26 mouse cellular contexts compared by ENCODE assay signal in the genomic region with DNA sequence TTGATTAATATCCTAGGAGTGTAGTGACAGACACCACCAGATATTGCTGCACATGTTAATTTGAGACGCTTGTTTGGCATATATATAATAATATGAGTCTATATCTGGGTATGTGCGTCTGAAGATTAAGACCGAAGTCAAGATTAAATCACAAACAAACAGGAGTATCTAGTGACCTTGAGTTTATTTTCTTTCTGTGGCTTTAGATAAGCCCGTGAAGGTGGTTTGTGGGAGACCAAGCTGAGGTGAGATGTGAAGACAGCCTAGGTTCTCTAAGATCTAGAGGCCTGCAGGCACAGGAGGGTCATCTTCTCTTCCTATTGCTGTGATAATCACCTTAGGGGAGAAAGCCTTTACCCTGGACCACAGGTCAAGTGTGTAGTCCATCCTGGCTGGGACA. TPM values are rescaled to one million over a fixed set of nuclear protein-coding genes. Genes with fewer than 3 reads are reported as not detected.
DNase-seq lines count a peak whose midpoint lies in the region; ATAC-seq lines count a peak whose summit lies in the region.
"Had no signal": no experiment of that assay in that cellular context is flagged by ENCODE, and none has a peak within 500 bp of the region (broad histone marks: within the 10 kb centered on the region; RNA-seq: fewer than 3 reads in every experiment).

No protein-coding gene starts in this region.

- H3K4me1 ChIP-seq in heart, embryonic 10.5 days, result peaks cover 69% of the 10 kb centered on the region
- H3K4me1 ChIP-seq in megakaryocyte, embryonic 14.5 days, result peaks cover 96% of the 10 kb centered on the region
- peaks cover 100% of the 10 kb centered on the region for H3K4me1 ChIP-seq in liver, embryonic 13.5 days (replicated peaks)

- 44% methylated on average over 4 of the region's 4 CpGs for whole genome bisulfite sequencing in heart, embryonic 10.5 days
- 16% methylated on average over 4 of the region's 4 CpGs for WGBS in liver, embryonic 13.5 days (ENCODE audit: insufficient replicate concordance)

- H3K27ac ChIP-seq in heart, embryonic 10.5 days, result peak overlapping the region; percentile 18; the same call in 1 of the 2 replicates
- peak overlapping the region; percentile 91 for H3K27ac ChIP-seq in liver, embryonic 13.5 days
- H3K27ac ChIP-seq: embryonic facial prominence, embryonic 13.5 days; forebrain, embryonic 12.5 days; heart, adult 2 months; heart, embryonic 15.5 days; hindbrain, embryonic 14.5 days had no signal

- no peak for ATAC-seq in megakaryocyte, adult 5-6 weeks (ENCODE audit: poor library complexity, severe bottlenecking)
- peak; percentile 2; the same call in 1 of the 2 replicates for ATAC-seq in liver, embryonic 13.5 days (ENCODE audit: low read depth)
- ATAC-seq in megakaryocyte-erythroid progenitor cell, adult 5-6 weeks (replicated peaks; ENCODE audit: low FRiP score, low TSS enrichment, poor library complexity, severe bottlenecking), result peak; percentile 42
- no peak for ATAC-seq in activated CD4-positive, CD25-positive, alpha-beta regulatory T cell, adult 4 months
- ATAC-seq: intestine, postnatal 0 days had no signal

- H3K36me3 ChIP-seq in heart, embryonic 10.5 days, result no peaks in the 10 kb centered on the region
- H3K36me3 ChIP-seq in megakaryocyte, embryonic 14.5 days (replicated peaks; ENCODE audit: low read length), result peaks cover 74% of the 10 kb centered on the region
- no peaks in the 10 kb centered on the region for H3K36me3 ChIP-seq in liver, embryonic 13.5 days
- H3K36me3 ChIP-seq: embryonic facial prominence, embryonic 13.5 days; forebrain, embryonic 12.5 days; heart, embryonic 15.5 days had no signal

- no peaks in the 10 kb centered on the region for H3K27me3 ChIP-seq in heart, embryonic 10.5 days (ENCODE audit: insufficient read depth, poor library complexity, severe bottlenecking)
- H3K27me3 ChIP-seq in megakaryocyte, embryonic 14.5 days (replicated peaks), result no peaks in the 10 kb centered on the region
- no peaks in the 10 kb centered on the region for H3K27me3 ChIP-seq in liver, embryonic 13.5 days
- H3K27me3 ChIP-seq: embryonic facial prominence, embryonic 13.5 days; forebrain, embryonic 12.5 days; heart, embryonic 15.5 days had no signal

- H3K4me2 ChIP-seq in liver, embryonic 13.5 days, result peak overlapping the region; percentile 50
- H3K4me2 ChIP-seq: embryonic facial prominence, embryonic 13.5 days; forebrain, embryonic 12.5 days; heart, embryonic 15.5 days; hindbrain, embryonic 14.5 days had no signal

- H3K9ac ChIP-seq in liver, embryonic 13.5 days, result peak overlapping the region; percentile 69
- H3K9ac ChIP-seq: embryonic facial prominence, embryonic 13.5 days; forebrain, embryonic 12.5 days; heart, embryonic 15.5 days; hindbrain, embryonic 14.5 days had no signal

- no peak for DNase-seq in heart, embryonic 10.5 days (ENCODE audit: low spot score)
- no peak for DNase-seq in heart, postnatal 4 days
- no peak for DNase-seq in liver, embryonic 13.5 days
- no peak for DNase-seq in retina, embryonic 14.5 days (ENCODE audit: low spot score)
- DNase-seq: adrenal gland, postnatal 25 days; cerebellum, adult 11-12 months; cerebellum, adult 9-11 months; gastrocnemius, postnatal 25 days; heart, adult 2 months; heart, postnatal 36 days; kidney, adult 9 months; kidney, postnatal 14 days; lung, postnatal 36 days; midbrain, embryonic 14.5 days; retina, postnatal 1 day; right cerebral cortex, postnatal 14 days; thymus, postnatal 14 days had no signal

- H3K4me3 ChIP-seq in heart, embryonic 10.5 days, result no peak overlapping the region
- H3K4me3 ChIP-seq in megakaryocyte, embryonic 14.5 days (replicated peaks), result peak overlapping the region; percentile 76
- peak overlapping the region; percentile 6; the same call in 1 of the 2 replicates for H3K4me3 ChIP-seq in liver, embryonic 13.5 days (replicated peaks)
- H3K4me3 ChIP-seq: embryonic facial prominence, embryonic 13.5 days; forebrain, embryonic 12.5 days; heart, adult 2 months; heart, embryonic 15.5 days had no signal

- H3K9me3 ChIP-seq in heart, embryonic 10.5 days, result no peaks in the 10 kb centered on the region
- H3K9me3 ChIP-seq in megakaryocyte, embryonic 14.5 days, result no peaks in the 10 kb centered on the region
- H3K9me3 ChIP-seq in liver, embryonic 13.5 days (replicated peaks), result no peaks in the 10 kb centered on the region
- H3K9me3 ChIP-seq: embryonic facial prominence, embryonic 13.5 days; forebrain, embryonic 12.5 days; heart, embryonic 15.5 days had no signal

RNA-seq across cellular contexts. Expression of a gene that starts 8.6 kb away (rescaled TPM):
- 8.5 and 9.4 TPM in 2 replicates for polyA plus RNA-seq in heart, embryonic 10.5 days (2016; fragmentation: Nextera tagmentation; extraction: Ambion mirVana)
- total RNA-seq in heart, postnatal 4 days (2021), result 10 to 100 TPM; 25.9 to 28.7 TPM
- polyA plus RNA-seq in megakaryocyte, embryonic 14.5 days (2012; ENCODE audit: insufficient read depth, low replicate concordance), result 6.0 and 6.3 TPM in 2 replicates
- 52.2 and 53.5 TPM in 2 replicates for total RNA-seq in megakaryocyte, adult 5-6 weeks (2015)
- 90.8 and 98.4 TPM in 2 replicates for total RNA-seq in megakaryocyte, adult 5-6 weeks (2017)
- 6.3 and 9.0 TPM in 2 replicates for polyA plus RNA-seq in liver, embryonic 13.5 days (2015; fragmentation: Nextera tagmentation; extraction: Ambion mirVana)
- total RNA-seq in megakaryocyte-erythroid progenitor cell, adult 5-6 weeks (2014; fragmentation: Nextera tagmentation), result 16.2 and 16.8 TPM in 2 replicates
- total RNA-seq in megakaryocyte-erythroid progenitor cell, adult 5-6 weeks (2017), result 27.1 and 40.1 TPM in 2 replicates
- 1 to 10 TPM; 2.3 TPM for polyA plus RNA-seq in activated CD4-positive, CD25-positive, alpha-beta regulatory T cell, adult 4 months (2017; shearing (Covaris generic))

Comparison
In these comparisons a context has a peak if more than half of its experiments do, and no peak if none do; other contexts are left out.
1. ATAC-seq: peak in liver, embryonic 13.5 days (single experiment) and megakaryocyte-erythroid progenitor cell, adult 5-6 weeks (single experiment); none in megakaryocyte, adult 5-6 weeks (single experiment) and activated CD4-positive, CD25-positive, alpha-beta regulatory T cell, adult 4 months (single experiment).